Mouse (Mus musculus) stomach, embryonic 14.5 days (tissue): ENCODE measurements around the gene Isg20l2. TPM values are rescaled to one million over a fixed set of nuclear protein-coding genes. Genes with fewer than 3 reads are reported as not detected.

Experiments
- ATAC-seq: fragments of 200-750 bp; cut with Nextera tagmentation; 2 replicates; pipeline ENCODE4 v1.8.0; 2017; ENCODE audit warnings: low read depth, moderate TSS enrichment; ENCODE audit not compliant: insufficient number of reproducible peaks, insufficient read depth, low FRiP score
- H3K27ac ChIP-seq: fragments of 300-500 bp; sonication (generic); 2 replicates; pipeline ENCODE4 v1.5.1; 2014; ENCODE audit warnings: mild to moderate bottlenecking, low read length, moderate library complexity, mixed read lengths
- H3K27me3 ChIP-seq: fragments of 300-500 bp; sonication (generic); 2 replicates; pipeline ENCODE4 v1.6.1; 2014; ENCODE audit warnings: low read length, control low read depth, mixed read lengths; ENCODE audit not compliant: control insufficient read depth, insufficient read depth
- H3K36me3 ChIP-seq: fragments of 300-500 bp; sonication (generic); 2 replicates; pipeline ENCODE4 v1.6.1; 2014; ENCODE audit warnings: mild to moderate bottlenecking, control low read depth, low read length, moderate library complexity, mixed read lengths; ENCODE audit not compliant: control insufficient read depth, insufficient read depth
- H3K4me1 ChIP-seq: fragments of 300-500 bp; sonication (generic); 2 replicates; pipeline ENCODE4 v1.6.1; 2014; ENCODE audit warnings: low read length, control low read depth, mixed read lengths; ENCODE audit not compliant: control insufficient read depth, insufficient read depth
- H3K4me2 ChIP-seq: fragments of 300-500 bp; sonication (generic); replicated peaks from 2 replicates; pipeline ENCODE4 v1.6.1; 2014; ENCODE audit warnings: low read depth, low read length, control low read depth
- H3K4me3 ChIP-seq: fragments of 300-500 bp; sonication (generic); 2 replicates; pipeline ENCODE4 v1.5.1; 2014; ENCODE audit warnings: low read depth, low read length, control low read depth
- H3K9ac ChIP-seq: fragments of 300-500 bp; sonication (generic); replicated peaks from 2 replicates; pipeline ENCODE4 v1.6.1; 2014; ENCODE audit warnings: low read depth, mild to moderate bottlenecking, control low read depth, low read length, moderate library complexity, mixed read lengths
- H3K9me3 ChIP-seq: fragments of 300-500 bp; sonication (generic); 2 replicates; pipeline ENCODE4 v1.6.1; 2016; ENCODE audit warnings: low read depth, low read length, control low read depth; ENCODE audit not compliant: control insufficient read depth
- WGBS: fragments of 180-500 bp; shearing (Covaris S2); extraction: QIAGEN DNeasy Blood & Tissue Kit; methylation state at CpG from one replicate; pipeline ENCODE4 v1.1.7; 2014; 5-methylcytosine and 5-hydroxymethylcytosine counted together
- polyA plus RNA-seq: library from polyadenylated mRNA; unstranded; fragments of >200 nt; fragmentation: Nextera tagmentation; extraction: Ambion mirVana; gene quantifications from 2 replicates; pipeline ENCODE4 v1.2.1, GENCODE M21; 2014

Gene Isg20l2
- polyA plus RNA-seq, 1 experiment from 2014 or later = 35.4 TPM

DNA sequence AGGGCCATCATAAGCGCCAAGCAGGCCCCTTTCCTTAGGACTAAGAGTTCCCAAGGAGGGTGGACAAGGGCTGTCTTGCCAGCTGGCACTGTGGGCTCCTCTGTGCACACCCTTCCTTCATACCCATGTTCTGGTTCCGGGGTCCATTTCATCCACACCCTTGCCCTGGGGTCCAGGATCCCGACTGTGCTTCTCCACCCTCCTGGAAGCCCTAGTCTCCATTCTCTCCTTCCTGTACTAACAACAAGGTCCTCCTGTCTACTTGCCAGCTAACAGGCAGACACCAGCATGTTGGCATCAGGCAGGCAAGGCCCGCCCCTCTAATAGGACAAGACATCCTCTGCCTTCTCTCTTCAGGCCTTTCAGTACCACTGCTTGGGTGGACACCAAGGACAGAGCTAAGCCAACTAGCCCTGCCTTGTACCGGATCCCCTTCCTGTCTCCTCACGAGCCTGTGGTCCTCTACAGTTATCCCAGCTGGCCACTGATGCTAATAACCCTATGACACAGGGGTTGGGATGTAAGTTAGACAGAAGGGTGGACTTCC, 51.2 kb downstream of the Isg20l2 start:
- no peaks in the 10 kb centered on the region for H3K27me3 ChIP-seq
- no peak overlapping the region for H3K9ac ChIP-seq
- no peaks in the 10 kb centered on the region; the same call in 1 of the 2 replicates for H3K36me3 ChIP-seq
- peaks cover 42% of the 10 kb centered on the region for H3K4me1 ChIP-seq
- 80% methylated on average over 6 of the region's 6 CpGs for WGBS
- H3K4me3 ChIP-seq = no peak overlapping the region
- no peak overlapping the region for H3K4me2 ChIP-seq
- H3K27ac ChIP-seq = peak overlapping the region; percentile 94; the same call in 1 of the 2 replicates
- no peaks in the 10 kb centered on the region for H3K9me3 ChIP-seq
- ATAC-seq = no peak

- H3K4me3 ChIP-seq = no peak overlapping the region
- no peaks in the 10 kb centered on the region; the same call in 1 of the 2 replicates for H3K36me3 ChIP-seq
- no peaks in the 10 kb centered on the region for H3K9me3 ChIP-seq
- no peaks in the 10 kb centered on the region for H3K27me3 ChIP-seq
- 0 out of 2 replicates have a peak, but pooled peaks have one; percentile 11 for ATAC-seq
- peak overlapping the region; percentile 32 for H3K4me2 ChIP-seq
- peaks cover 46% of the 10 kb centered on the region for H3K4me1 ChIP-seq
- H3K27ac ChIP-seq = peak overlapping the region; percentile 94
- WGBS = 28% methylated on average over 12 of the region's 12 CpGs
- 0 out of 2 replicates have a peak overlapping the region, but pooled peaks have one; percentile 0 for H3K9ac ChIP-seq
These were observed 52.1 kb downstream of the Isg20l2 start for GRCm38 (mm10) chr3:87981894-87982835.

DNA sequence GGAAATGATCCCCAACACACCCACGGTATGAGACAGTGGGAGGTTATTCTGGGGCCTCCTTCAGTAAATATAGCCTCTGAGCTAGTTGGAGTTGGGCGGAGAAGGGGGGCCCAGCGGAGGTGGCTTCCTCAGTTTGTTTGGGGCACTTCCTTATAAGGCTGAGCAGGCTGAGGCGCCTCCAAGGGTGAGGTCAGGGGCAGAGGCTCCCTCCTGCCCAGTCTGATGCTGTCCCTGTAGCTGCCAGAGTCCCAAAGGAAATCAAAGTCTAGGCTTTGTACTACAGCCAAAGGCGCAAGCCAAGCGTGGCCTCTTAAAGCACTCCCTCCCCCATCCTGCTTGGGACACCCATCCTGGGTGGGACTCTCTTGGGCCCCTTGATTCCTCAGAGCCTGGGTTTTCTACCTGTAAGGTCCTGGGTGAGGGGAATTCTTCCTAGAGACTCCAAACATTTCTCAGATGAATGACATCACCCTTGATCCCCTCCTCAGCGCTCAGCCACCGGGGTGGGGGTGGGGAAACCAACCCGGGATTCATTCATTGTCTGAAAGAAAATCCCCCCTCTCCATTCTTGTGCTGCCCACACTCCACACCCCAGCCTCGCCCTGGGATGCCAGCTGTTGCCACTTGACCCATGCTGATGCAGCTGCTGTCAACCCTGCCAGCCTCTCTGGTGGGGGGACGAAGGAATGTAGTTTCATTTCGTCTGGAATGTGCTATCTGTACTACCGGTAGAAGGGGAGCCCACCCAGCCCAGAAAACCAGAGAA, 52.9 kb downstream of the Isg20l2 start:
- 2% methylated on average over 13 of the region's 13 CpGs for WGBS
- Histone ChIP-seq H3K36me3 (no peaks in the 10 kb centered on the region), H3K4me2 (peak overlapping the region; percentile 32), H3K4me1 (peaks cover 53% of the 10 kb centered on the region), H3K9ac (0 out of 2 replicates have a peak overlapping the region, but pooled peaks have one; percentile 0), H3K4me3 (no peak overlapping the region), H3K27ac (peak overlapping the region; percentile 94), H3K9me3 (no peaks in the 10 kb centered on the region), H3K27me3 (no peaks in the 10 kb centered on the region)
- ATAC-seq = peak; percentile 59; the same call in 1 of the 2 replicates

GRCm38 (mm10) chr3:87983627-87984026, 53.5 kb downstream of the Isg20l2 start:
- no peak for ATAC-seq
- Histone ChIP-seq H3K27ac (peak overlapping the region; percentile 94), H3K27me3 (peaks cover 2% of the 10 kb centered on the region; the same call in 1 of the 2 replicates), H3K4me1 (peaks cover 58% of the 10 kb centered on the region), H3K9ac (no peak overlapping the region), H3K9me3 (no peaks in the 10 kb centered on the region), H3K4me2 (peak overlapping the region; percentile 32), H3K4me3 (no peak overlapping the region), H3K36me3 (no peaks in the 10 kb centered on the region)
- WGBS = 41% methylated on average over 6 of the region's 6 CpGs

- H3K27me3 ChIP-seq = peaks cover 6% of the 10 kb centered on the region; the same call in 1 of the 2 replicates
- peaks cover 58% of the 10 kb centered on the region for H3K4me1 ChIP-seq
- no peak overlapping the region for H3K9ac ChIP-seq
- 31% methylated on average over 3 of the region's 3 CpGs for WGBS
- ATAC-seq = no peak
- H3K4me2 ChIP-seq = no peak overlapping the region
- H3K27ac ChIP-seq = peak overlapping the region; percentile 94
- no peaks in the 10 kb centered on the region for H3K36me3 ChIP-seq
- H3K9me3 ChIP-seq = no peaks in the 10 kb centered on the region
- no peak overlapping the region for H3K4me3 ChIP-seq
These were observed 54.0 kb downstream of the Isg20l2 start for GRCm38 (mm10) chr3:87984094-87984493.

- Histone ChIP-seq H3K4me3 (no peak overlapping the region), H3K9me3 (no peaks in the 10 kb centered on the region), H3K27ac (peak overlapping the region; percentile 61; the same call in 1 of the 2 replicates), H3K36me3 (no peaks in the 10 kb centered on the region), H3K27me3 (peaks cover 9% of the 10 kb centered on the region; the same call in 1 of the 2 replicates), H3K4me2 (no peak overlapping the region), H3K9ac (no peak overlapping the region), H3K4me1 (peaks cover 58% of the 10 kb centered on the region)
- ATAC-seq = no peak
- 37% methylated on average over 12 of the region's 12 CpGs for WGBS
These were observed 55.6 kb downstream of the Isg20l2 start for GRCm38 (mm10) chr3:87985505-87986320.

DNA sequence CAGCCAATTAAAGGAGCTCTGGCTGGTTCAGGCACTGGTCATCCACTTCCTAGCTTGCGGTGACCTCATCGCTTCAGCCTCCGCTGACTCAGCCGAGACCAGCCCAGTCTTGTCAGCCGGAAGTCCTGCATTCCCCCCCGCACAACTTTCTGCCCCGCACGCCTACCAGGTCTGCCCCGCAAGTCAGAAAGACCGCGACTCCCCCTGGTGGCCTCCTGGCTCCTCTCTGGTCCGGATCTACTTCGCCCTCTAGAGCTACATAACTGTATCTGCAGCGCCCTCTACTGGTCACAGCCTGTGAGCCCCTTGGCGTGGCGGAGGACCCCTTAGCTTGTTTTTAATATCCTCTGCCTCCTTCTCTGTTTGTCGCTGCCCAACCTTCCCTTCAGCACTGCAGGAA, 56.8 kb downstream of the Isg20l2 start:
- peak overlapping the region; percentile 27 for H3K4me3 ChIP-seq
- peak; percentile 68 for ATAC-seq
- H3K9ac ChIP-seq = no peak overlapping the region
- H3K27ac ChIP-seq = peak overlapping the region; percentile 61; the same call in 1 of the 2 replicates
- no peaks in the 10 kb centered on the region for H3K9me3 ChIP-seq
- peaks cover 9% of the 10 kb centered on the region; the same call in 1 of the 2 replicates for H3K27me3 ChIP-seq
- H3K4me2 ChIP-seq = peak overlapping the region; percentile 69
- WGBS = under 1% methylated on average over 17 of the region's 17 CpGs
- peaks cover 51% of the 10 kb centered on the region for H3K4me1 ChIP-seq
- no peaks in the 10 kb centered on the region for H3K36me3 ChIP-seq
